Mouse (Mus musculus): ENCODE measurements at regions not wholly inside any gene's neighbourhood (a gene's known extent, or its start where the extent isn't known, plus 50 kb on each side); places are given as distances from the start of the nearest gene placed in this dataset.

DNA sequence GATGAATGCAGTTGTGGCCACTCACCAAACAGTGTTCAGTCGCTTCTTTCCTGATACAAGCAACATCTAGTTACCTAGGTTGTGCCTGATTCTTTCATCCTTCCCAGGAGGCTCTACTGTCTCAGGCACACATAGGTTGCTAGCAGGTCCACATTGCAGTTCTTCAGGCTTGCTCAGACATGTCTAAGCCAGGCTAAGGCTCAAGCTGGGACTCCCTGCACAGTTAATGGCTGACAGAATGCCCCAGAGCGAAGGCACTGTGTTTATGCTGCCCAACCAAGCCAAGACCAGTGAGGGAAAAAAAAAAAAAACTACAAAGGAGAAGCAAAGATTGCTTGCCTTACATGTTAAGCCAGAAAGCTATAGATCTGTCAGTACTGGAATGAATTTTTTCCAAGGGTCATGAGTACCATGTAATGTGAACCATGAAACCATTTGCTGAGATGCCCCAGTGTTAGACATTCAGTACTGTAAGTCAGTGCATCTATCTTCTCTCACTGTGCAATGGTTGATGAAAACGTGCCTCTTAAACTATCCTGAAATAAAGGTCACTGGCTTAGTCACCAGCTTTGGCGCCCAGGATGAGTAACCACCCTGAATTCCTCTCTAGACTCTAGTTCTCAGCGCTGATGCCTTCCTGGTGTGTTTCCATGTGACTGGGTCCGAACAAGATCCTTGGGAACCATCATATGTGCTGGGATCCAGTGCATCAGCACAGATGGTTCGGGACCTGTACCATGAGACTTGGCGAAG lies 152.8 kb upstream of the Zfp703 start:
- TF ChIP-seq POLR2A (IDR thresholded peaks at IDR 0.05; ENCODE audit: insufficient read depth, low read length) (no peak), CTCF (IDR thresholded peaks at IDR 0.05; ENCODE audit: low read depth, low read length) (no peak)
